11 mouse cellular contexts compared by ENCODE assay signal in the genomic region with DNA sequence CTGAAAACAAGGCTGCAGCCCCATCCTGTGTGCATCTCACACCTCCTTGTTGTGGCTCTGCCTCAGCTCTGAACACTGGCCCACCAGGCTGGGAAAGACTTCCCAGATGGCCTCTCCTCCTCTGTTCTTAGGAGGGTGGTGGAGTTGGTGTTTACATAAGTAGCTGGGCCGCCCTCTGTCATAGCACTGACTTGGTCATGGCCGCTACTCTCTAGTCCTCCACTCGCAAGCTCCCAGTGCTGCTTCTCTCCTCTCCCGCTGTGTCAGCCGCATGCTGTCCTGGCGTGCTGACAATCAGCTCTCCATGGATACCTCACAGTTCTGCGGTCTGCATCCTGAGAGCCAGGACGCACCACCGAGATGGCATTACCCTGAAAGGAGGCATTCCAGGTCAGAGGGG. TPM values are rescaled to one million over a fixed set of nuclear protein-coding genes. Genes with fewer than 3 reads are reported as not detected.
A peak's percentile ranks its signal among the peaks of the same experiment; 100 is the strongest.
DNase-seq lines count a peak whose midpoint lies in the region; ATAC-seq and TF ChIP-seq lines count a peak whose summit lies in the region.
"Had no signal": no experiment of that assay in that cellular context is flagged by ENCODE, and none has a peak within 500 bp of the region (broad histone marks: within the 10 kb centered on the region; RNA-seq: fewer than 3 reads in every experiment).

No protein-coding gene starts in this region.

- H3K27ac ChIP-seq in intestine, embryonic 14.5 days (ENCODE audit: low read depth): no peak overlapping the region
- H3K27ac ChIP-seq in intestine, postnatal 0 days (ENCODE audit: low read depth, low read length): no peak overlapping the region
- H3K27ac ChIP-seq in forebrain, embryonic 14.5 days (ENCODE audit: low read depth, low read length): no peak overlapping the region
- H3K27ac ChIP-seq: embryonic facial prominence, embryonic 12.5 days had no signal

- H3K4me1 ChIP-seq in intestine, embryonic 14.5 days (replicated peaks; ENCODE audit: control insufficient read depth, insufficient read depth, low read length): peaks cover 7% of the 10 kb centered on the region; the same call in 1 of the 2 replicates
- no peaks in the 10 kb centered on the region for H3K4me1 ChIP-seq in intestine, postnatal 0 days (replicated peaks; ENCODE audit: control insufficient read depth, insufficient read depth, low read length)
- no peaks in the 10 kb centered on the region; the same call in none of the 2 replicates for H3K4me1 ChIP-seq in forebrain, embryonic 14.5 days (ENCODE audit: control insufficient read depth, insufficient read depth, low read length)

- no peak overlapping the region for H3K9ac ChIP-seq in intestine, embryonic 14.5 days (ENCODE audit: low read length)
- no peak overlapping the region for H3K9ac ChIP-seq in intestine, postnatal 0 days (ENCODE audit: low read depth, low read length)
- no peak overlapping the region for H3K9ac ChIP-seq in forebrain, embryonic 14.5 days (ENCODE audit: low read length)
- H3K9ac ChIP-seq: embryonic facial prominence, embryonic 12.5 days had no signal

- H3K27me3 ChIP-seq in intestine, embryonic 14.5 days (replicated peaks; ENCODE audit: control insufficient read depth, insufficient read depth, low read length): no peaks in the 10 kb centered on the region
- no peaks in the 10 kb centered on the region for H3K27me3 ChIP-seq in intestine, postnatal 0 days (replicated peaks; ENCODE audit: control insufficient read depth, insufficient read depth, low read length)
- H3K27me3 ChIP-seq in forebrain, embryonic 14.5 days (replicated peaks; ENCODE audit: control insufficient read depth, insufficient read depth, low read length): no peaks in the 10 kb centered on the region
- H3K27me3 ChIP-seq: CH12.LX; embryonic facial prominence, embryonic 12.5 days had no signal

- DNase-seq in intestine, embryonic 14.5 days (ENCODE audit: low spot score): no peak
- peak; percentile 44 for DNase-seq in right cerebral cortex, postnatal 4 days
- no peak for DNase-seq in right cerebral cortex, adult 2 months (ENCODE audit: low spot score in 2 of 2)
- DNase-seq in forebrain, embryonic 14.5 days (ENCODE audit: low spot score): peak; percentile 13
- no peak for DNase-seq in gastrocnemius, postnatal 4 days (ENCODE audit: low spot score in 2 of 2)
- DNase-seq in heart, postnatal 4 days: no peak
- DNase-seq: gastrocnemius, postnatal 10 days; heart, postnatal 36 days had no signal

- TF ChIP-seq CTCF in intestine, postnatal 0 days (IDR thresholded peaks at IDR 0.05; ENCODE audit: low read depth): no peak

- no peaks in the 10 kb centered on the region for H3K9me3 ChIP-seq in intestine, embryonic 14.5 days (ENCODE audit: control insufficient read depth, low read length)
- H3K9me3 ChIP-seq in intestine, postnatal 0 days (ENCODE audit: control insufficient read depth): no peaks in the 10 kb centered on the region
- H3K9me3 ChIP-seq in forebrain, embryonic 14.5 days (replicated peaks; ENCODE audit: control insufficient read depth, low read length): no peaks in the 10 kb centered on the region

- no peak overlapping the region for H3K4me2 ChIP-seq in intestine, embryonic 14.5 days (ENCODE audit: low read length)
- H3K4me2 ChIP-seq in intestine, postnatal 0 days (replicated peaks; ENCODE audit: low read depth): no peak overlapping the region
- H3K4me2 ChIP-seq in forebrain, embryonic 14.5 days (ENCODE audit: low read length): no peak overlapping the region
- H3K4me2 ChIP-seq: embryonic facial prominence, embryonic 12.5 days had no signal

- 0 out of 2 replicates have a peak, but pooled peaks have one; percentile 49 for ATAC-seq in intestine, embryonic 14.5 days (replicated peaks; ENCODE audit: low FRiP score, low TSS enrichment, low read depth)
- no peak for ATAC-seq in intestine, postnatal 0 days
- no peak for ATAC-seq in forebrain, embryonic 14.5 days

- no peaks in the 10 kb centered on the region for H3K36me3 ChIP-seq in intestine, embryonic 14.5 days (ENCODE audit: control insufficient read depth, insufficient read depth, low read length)
- H3K36me3 ChIP-seq in intestine, postnatal 0 days (ENCODE audit: control insufficient read depth, insufficient read depth): peaks cover 7% of the 10 kb centered on the region; the same call in 1 of the 2 replicates
- H3K36me3 ChIP-seq in forebrain, embryonic 14.5 days (ENCODE audit: control insufficient read depth, insufficient read depth, low read length): no peaks in the 10 kb centered on the region

- 54% methylated on average over 9 of the region's 9 CpGs for WGBS in intestine, embryonic 14.5 days
- 70% methylated on average over 9 of the region's 9 CpGs for WGBS in intestine, postnatal 0 days
- 76% methylated on average over 9 of the region's 9 CpGs for WGBS in forebrain, embryonic 14.5 days

- no peak overlapping the region for H3K4me3 ChIP-seq in intestine, embryonic 14.5 days (ENCODE audit: low read depth, low read length)
- H3K4me3 ChIP-seq in intestine, postnatal 0 days (ENCODE audit: low read depth, low read length): no peak overlapping the region
- H3K4me3 ChIP-seq in forebrain, embryonic 14.5 days (ENCODE audit: low read depth, low read length): no peak overlapping the region
- H3K4me3 ChIP-seq: embryonic facial prominence, embryonic 12.5 days had no signal

RNA-seq across cellular contexts. Expression of a gene that starts 22.9 kb away (rescaled TPM):
- 83.6 and 96.5 TPM in 2 replicates for polyA plus RNA-seq in intestine, embryonic 14.5 days (2014; fragmentation: Nextera tagmentation; extraction: Ambion mirVana)
- 124 and 130 TPM in 2 replicates for polyA plus RNA-seq in intestine, postnatal 0 days (2015; fragmentation: Nextera tagmentation; extraction: Ambion mirVana)
- 21.1 and 22.7 TPM in 2 replicates for polyA plus RNA-seq in forebrain, embryonic 14.5 days (2014; fragmentation: Nextera tagmentation; extraction: Ambion mirVana)
- total RNA-seq in gastrocnemius, postnatal 4 days (2021): 10 to 100 TPM; 69.4 to 78.0 TPM
- total RNA-seq in heart, postnatal 4 days (2021): 10 to 100 TPM; 43.5 to 46.5 TPM

Comparison
In these comparisons a context has a peak if more than half of its experiments do, and no peak if none do; other contexts are left out.
1. DNase-seq: peak in right cerebral cortex, postnatal 4 days (single experiment) and forebrain, embryonic 14.5 days (single experiment); none in intestine, embryonic 14.5 days (single experiment), right cerebral cortex, adult 2 months (0 of 2), gastrocnemius, postnatal 4 days (0 of 2) and heart, postnatal 4 days (single experiment).